Mouse (Mus musculus) kidney, embryonic 15.5 days (tissue): ENCODE results near the gene Max. TPM values are rescaled to one million over a fixed set of nuclear protein-coding genes. Genes with fewer than 3 reads are reported as not detected.

Experiments
- ATAC-seq: fragments of 200-750 bp; cut with Nextera tagmentation; replicated peaks from 2 replicates; pipeline ENCODE4 v1.8.0; 2017; ENCODE audit warnings: moderate TSS enrichment; ENCODE audit not compliant: low FRiP score
- H3K27ac ChIP-seq: fragments of 300-500 bp; sonication (generic); 2 replicates; pipeline ENCODE4 v1.5.1; 2015; ENCODE audit warnings: mild to moderate bottlenecking, inconsistent platforms
- H3K27me3 ChIP-seq: fragments of 300-500 bp; sonication (generic); 2 replicates; pipeline ENCODE4 v1.6.1; 2015; ENCODE audit warnings: inconsistent platforms
- H3K36me3 ChIP-seq: fragments of 300-500 bp; sonication (generic); 2 replicates; pipeline ENCODE4 v1.6.1; 2015; ENCODE audit warnings: inconsistent platforms
- H3K4me1 ChIP-seq: fragments of 300-500 bp; sonication (generic); 2 replicates; pipeline ENCODE4 v1.6.1; 2015; ENCODE audit warnings: inconsistent platforms
- H3K4me2 ChIP-seq: fragments of 300-500 bp; sonication (generic); 2 replicates; pipeline ENCODE4 v1.6.1; 2015; ENCODE audit warnings: moderate library complexity, mild to moderate bottlenecking, inconsistent platforms
- H3K4me3 ChIP-seq: fragments of 300-500 bp; sonication (generic); replicated peaks from 2 replicates; pipeline ENCODE4 v1.5.1; 2015; ENCODE audit warnings: mild to moderate bottlenecking, inconsistent platforms
- H3K9ac ChIP-seq: fragments of 300-500 bp; sonication (generic); 2 replicates; pipeline ENCODE4 v1.6.1; 2015; ENCODE audit warnings: mild to moderate bottlenecking, inconsistent platforms
- H3K9me3 ChIP-seq: fragments of 300-500 bp; sonication (generic); replicated peaks from 2 replicates; pipeline ENCODE4 v1.6.1; 2016; ENCODE audit warnings: inconsistent platforms
- WGBS: fragments of 180-500 bp; shearing (Covaris S2); methylation state at CpG from one replicate; pipeline ENCODE4 v1.1.7; 2015; ENCODE audit warnings: mixed read lengths; 5-methylcytosine and 5-hydroxymethylcytosine counted together
- polyA plus RNA-seq: library from polyadenylated mRNA; unstranded; fragments of >200 nt; fragmentation: Nextera tagmentation; extraction: Ambion mirVana; gene quantifications from 2 replicates; pipeline ENCODE4 v1.2.1, GENCODE M21; 2015

Gene Max
- polyA plus RNA-seq, 1 experiment from 2014 or later = 16.6 TPM

GRCm38 (mm10) chr12:76950330-76950729, 11.7 kb downstream of the Max start:
- WGBS = 82% methylated on average over 5 of the region's 5 CpGs
- Histone ChIP-seq H3K4me1 (peaks cover 12% of the 10 kb centered on the region; the same call in 1 of the 2 replicates), H3K4me3 (no peak overlapping the region), H3K27me3 (no peaks in the 10 kb centered on the region), H3K27ac (no peak overlapping the region), H3K4me2 (no peak overlapping the region), H3K9ac (no peak overlapping the region), H3K36me3 (peaks cover 91% of the 10 kb centered on the region), H3K9me3 (no peaks in the 10 kb centered on the region)
- no peak for ATAC-seq

DNA sequence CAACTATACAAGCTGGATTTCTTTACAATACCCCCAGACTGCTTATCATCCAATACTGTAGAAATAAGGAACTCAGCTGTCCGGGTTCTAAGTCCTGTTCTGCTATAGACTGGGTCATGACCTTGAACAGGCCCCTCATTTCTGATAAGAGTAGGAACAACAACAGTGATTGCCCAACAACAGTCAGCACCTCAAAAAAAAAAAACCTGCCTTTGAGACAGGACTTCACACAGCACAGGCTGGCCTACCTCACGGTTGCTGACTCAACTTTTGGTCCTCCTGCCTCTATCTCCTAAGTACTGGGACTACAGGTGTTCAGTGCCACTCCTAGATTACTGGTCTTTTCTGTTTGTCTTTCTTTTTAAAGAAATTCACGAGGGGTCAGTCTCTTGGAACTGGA, 13.2 kb downstream of the Max start:
- ATAC-seq = no peak
- no peaks in the 10 kb centered on the region for H3K27me3 ChIP-seq
- no peaks in the 10 kb centered on the region for H3K9me3 ChIP-seq
- WGBS = 85% methylated on average over 3 of the region's 3 CpGs
- no peak overlapping the region for H3K9ac ChIP-seq
- H3K36me3 ChIP-seq = peaks cover 99% of the 10 kb centered on the region
- no peak overlapping the region for H3K4me3 ChIP-seq
- H3K4me2 ChIP-seq = no peak overlapping the region
- H3K27ac ChIP-seq = no peak overlapping the region
- 0 out of 2 replicates have a peak, but pooled peaks cover under 1% of the 10 kb centered on the region for H3K4me1 ChIP-seq

- Histone ChIP-seq H3K4me1 (no peaks in the 10 kb centered on the region), H3K27me3 (no peaks in the 10 kb centered on the region), H3K9me3 (no peaks in the 10 kb centered on the region), H3K4me2 (no peak overlapping the region), H3K27ac (no peak overlapping the region), H3K9ac (no peak overlapping the region), H3K4me3 (no peak overlapping the region), H3K36me3 (peaks cover 99% of the 10 kb centered on the region)
- 87% methylated on average over 2 of the region's 2 CpGs for WGBS
- no peak for ATAC-seq
These were observed 13.8 kb downstream of the Max start for GRCm38 (mm10) chr12:76948185-76948584.

GRCm38 (mm10) chr12:76947487-76947886, 14.5 kb downstream of the Max start:
- H3K4me2 ChIP-seq = no peak overlapping the region
- H3K9ac ChIP-seq = no peak overlapping the region
- no peaks in the 10 kb centered on the region for H3K4me1 ChIP-seq
- no peaks in the 10 kb centered on the region for H3K9me3 ChIP-seq
- 93% methylated on average over 3 of the region's 3 CpGs for WGBS
- ATAC-seq = no peak
- H3K27me3 ChIP-seq = no peaks in the 10 kb centered on the region
- no peak overlapping the region for H3K4me3 ChIP-seq
- H3K36me3 ChIP-seq = peaks cover 99% of the 10 kb centered on the region
- no peak overlapping the region for H3K27ac ChIP-seq

- Histone ChIP-seq H3K9me3 (no peaks in the 10 kb centered on the region), H3K4me2 (no peak overlapping the region), H3K27me3 (no peaks in the 10 kb centered on the region), H3K9ac (no peak overlapping the region), H3K4me3 (no peak overlapping the region), H3K27ac (no peak overlapping the region), H3K36me3 (peaks cover 99% of the 10 kb centered on the region), H3K4me1 (no peaks in the 10 kb centered on the region)
- WGBS = 84% methylated on average over 6 of the region's 6 CpGs
- ATAC-seq = no peak
These were observed 18.5 kb downstream of the Max start for GRCm38 (mm10) chr12:76943466-76943865.

GRCm38 (mm10) chr12:76943046-76943445, 19.0 kb downstream of the Max start:
- WGBS = 86% methylated on average over 3 of the region's 3 CpGs
- ATAC-seq = no peak
- no peak overlapping the region for H3K9ac ChIP-seq
- H3K9me3 ChIP-seq = no peaks in the 10 kb centered on the region
- no peak overlapping the region for H3K4me3 ChIP-seq
- H3K27ac ChIP-seq = no peak overlapping the region
- no peaks in the 10 kb centered on the region for H3K4me1 ChIP-seq
- H3K4me2 ChIP-seq = no peak overlapping the region
- peaks cover 99% of the 10 kb centered on the region for H3K36me3 ChIP-seq
- H3K27me3 ChIP-seq = no peaks in the 10 kb centered on the region

DNA sequence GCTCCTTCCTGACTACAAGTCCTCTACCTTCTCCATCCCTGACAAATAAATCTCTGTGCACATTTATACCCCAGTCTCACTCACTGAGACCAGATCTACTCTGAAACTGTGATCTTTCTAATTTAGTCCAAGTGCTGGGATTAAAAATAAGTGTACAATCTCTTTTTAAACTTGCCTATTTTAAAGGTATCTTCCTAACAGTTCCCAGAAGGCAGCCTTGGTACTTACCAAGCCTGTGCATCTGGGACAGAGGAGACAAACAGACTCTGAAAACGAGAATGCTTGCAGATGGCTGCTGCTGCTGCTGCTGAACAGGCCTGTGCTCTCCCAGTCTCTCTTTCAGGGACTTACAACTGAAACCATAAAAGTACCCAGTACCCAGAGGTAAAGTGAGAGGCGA, 19.5 kb downstream of the Max start:
- Histone ChIP-seq H3K27ac (no peak overlapping the region), H3K9me3 (no peaks in the 10 kb centered on the region), H3K27me3 (no peaks in the 10 kb centered on the region), H3K36me3 (peaks cover 99% of the 10 kb centered on the region), H3K9ac (no peak overlapping the region), H3K4me3 (no peak overlapping the region), H3K4me2 (no peak overlapping the region), H3K4me1 (no peaks in the 10 kb centered on the region)
- no peak for ATAC-seq
- 89% methylated on average over 2 of the region's 2 CpGs for WGBS

GRCm38 (mm10) chr12:76941524-76941923, 20.5 kb downstream of the Max start:
- Histone ChIP-seq H3K9ac (no peak overlapping the region), H3K9me3 (no peaks in the 10 kb centered on the region), H3K4me1 (no peaks in the 10 kb centered on the region), H3K4me3 (no peak overlapping the region), H3K4me2 (no peak overlapping the region), H3K27me3 (no peaks in the 10 kb centered on the region), H3K36me3 (peaks cover 99% of the 10 kb centered on the region), H3K27ac (no peak overlapping the region)
- ATAC-seq = no peak
- 72% methylated on average over 2 of the region's 2 CpGs for WGBS

DNA sequence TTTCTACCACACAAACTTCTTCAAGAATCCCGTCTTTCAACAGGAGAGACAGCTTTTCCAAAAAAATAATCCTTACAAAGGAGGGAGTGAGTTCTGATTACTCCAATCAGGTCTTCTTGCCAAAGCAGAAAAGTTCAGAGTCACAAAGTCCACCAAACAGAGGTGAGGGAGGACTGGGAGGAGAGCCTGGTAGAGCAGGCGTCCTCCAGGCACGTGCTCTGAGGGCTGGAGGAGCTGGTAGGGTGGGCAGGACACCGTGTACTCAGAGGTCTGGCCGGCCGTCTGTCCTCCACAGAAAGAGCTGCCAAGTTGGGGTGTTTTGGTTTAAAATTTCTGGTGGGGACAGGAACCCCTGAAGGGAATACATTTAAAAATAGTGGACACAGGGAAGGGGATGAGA, 24.0 kb downstream of the Max start:
- H3K27ac ChIP-seq = no peak overlapping the region
- H3K9ac ChIP-seq = no peak overlapping the region
- 85% methylated on average over 6 of the region's 6 CpGs for WGBS
- no peaks in the 10 kb centered on the region for H3K4me1 ChIP-seq
- no peak for ATAC-seq
- no peak overlapping the region for H3K4me3 ChIP-seq
- peaks cover 80% of the 10 kb centered on the region for H3K36me3 ChIP-seq
- no peaks in the 10 kb centered on the region for H3K9me3 ChIP-seq
- no peaks in the 10 kb centered on the region for H3K27me3 ChIP-seq
- no peak overlapping the region for H3K4me2 ChIP-seq

DNA sequence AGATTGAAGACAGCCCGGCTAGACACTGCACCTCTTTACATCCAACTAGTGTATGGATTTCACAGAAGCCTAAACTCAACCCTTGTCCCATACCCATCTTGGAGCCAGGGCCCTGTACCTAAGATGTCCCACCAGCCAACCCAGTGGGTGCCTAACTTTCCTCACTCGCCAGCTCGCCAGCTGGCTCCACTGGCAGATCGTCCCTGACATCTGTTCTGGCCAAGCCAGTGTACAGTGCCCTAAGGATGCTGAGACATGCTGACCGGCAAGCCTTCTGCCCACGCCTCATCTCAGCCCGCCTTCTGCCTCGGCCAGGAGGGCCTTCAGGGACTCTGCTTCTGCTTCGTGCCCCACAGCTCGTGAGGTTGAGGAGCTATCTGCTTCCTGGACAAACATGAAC, 25.8 kb downstream of the Max start:
- peaks cover 62% of the 10 kb centered on the region for H3K36me3 ChIP-seq
- no peak for ATAC-seq

GRCm38 (mm10) chr12:76934438-76934837, 27.6 kb downstream of the Max start:
- Histone ChIP-seq H3K4me3 (no peak overlapping the region), H3K36me3 (peaks cover 44% of the 10 kb centered on the region), H3K27me3 (no peaks in the 10 kb centered on the region), H3K9me3 (no peaks in the 10 kb centered on the region), H3K27ac (no peak overlapping the region), H3K9ac (no peak overlapping the region), H3K4me1 (no peaks in the 10 kb centered on the region), H3K4me2 (no peak overlapping the region)
- WGBS = 80% methylated on average over 3 of the region's 3 CpGs
- no peak for ATAC-seq

More for the DNA sequence above, 25.8 kb downstream of the Max start:
- WGBS = 90% methylated on average over 10 of the region's 10 CpGs
- Histone ChIP-seq H3K4me1 (no peaks in the 10 kb centered on the region), H3K9me3 (no peaks in the 10 kb centered on the region), H3K27me3 (no peaks in the 10 kb centered on the region), H3K9ac (no peak overlapping the region), H3K4me2 (no peak overlapping the region), H3K4me3 (no peak overlapping the region), H3K27ac (no peak overlapping the region)

GRCm38 (mm10) chr12:76932688-76933060, 29.3 kb downstream of the Max start:
- 88% methylated on average over 6 of the region's 6 CpGs for WGBS
- ATAC-seq = no peak
- Histone ChIP-seq H3K4me1 (peaks cover 2% of the 10 kb centered on the region; the same call in 1 of the 2 replicates), H3K27me3 (no peaks in the 10 kb centered on the region), H3K4me2 (no peak overlapping the region), H3K36me3 (peaks cover 27% of the 10 kb centered on the region), H3K9me3 (no peaks in the 10 kb centered on the region), H3K9ac (no peak overlapping the region), H3K27ac (no peak overlapping the region), H3K4me3 (no peak overlapping the region)
